Mouse (Mus musculus): ENCODE measurements around the gene Ifit1bl1.
A peak's percentile ranks its signal among the peaks of the same experiment; 100 is the strongest.
"Not testable (repeated sequence)": the region's sequence is repeated elsewhere in the genome, so short reads cannot be mapped to it uniquely, and the experiment has no call there.

The Ifit1bl1 gene

DNA sequence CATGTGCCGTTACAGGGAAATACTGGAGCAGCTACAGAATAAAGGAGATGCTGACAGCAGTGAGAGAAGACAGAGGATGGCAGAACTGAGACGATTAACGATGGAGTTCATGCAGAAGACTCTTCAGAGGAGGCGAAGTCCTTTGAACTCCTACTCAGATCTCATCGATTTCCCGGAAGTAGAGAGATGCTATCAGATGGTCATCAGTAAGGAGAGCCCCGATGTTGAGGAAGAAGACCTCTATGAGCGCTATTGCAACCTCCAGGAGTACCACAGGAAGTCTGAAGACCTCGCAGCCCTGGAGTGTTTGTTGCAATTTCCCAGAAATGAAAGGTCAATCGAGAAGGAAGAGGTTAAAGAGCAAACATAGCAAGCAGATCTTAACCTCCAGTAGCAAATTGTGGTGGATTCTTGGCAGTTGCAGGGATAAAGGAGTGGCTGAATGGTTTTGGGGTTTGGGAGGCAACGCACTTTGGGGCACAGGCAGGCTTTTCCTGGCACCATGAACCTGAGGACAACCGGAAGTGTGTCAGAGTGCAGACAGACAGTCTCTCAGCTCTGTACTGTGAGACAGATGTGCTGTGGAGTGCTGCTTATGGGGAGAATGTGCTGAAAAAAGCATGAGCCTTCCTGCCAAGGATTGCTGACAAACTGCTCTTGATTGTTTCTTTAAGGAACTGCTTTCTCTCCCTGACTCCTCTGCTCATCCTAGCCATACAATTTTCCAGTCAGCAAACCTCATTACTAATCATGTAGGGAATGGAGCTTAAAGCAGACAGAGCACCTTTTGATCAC, 13.7 kb downstream of the Ifit1bl1 start:
- not testable (repeated sequence) for DNase-seq

DNA sequence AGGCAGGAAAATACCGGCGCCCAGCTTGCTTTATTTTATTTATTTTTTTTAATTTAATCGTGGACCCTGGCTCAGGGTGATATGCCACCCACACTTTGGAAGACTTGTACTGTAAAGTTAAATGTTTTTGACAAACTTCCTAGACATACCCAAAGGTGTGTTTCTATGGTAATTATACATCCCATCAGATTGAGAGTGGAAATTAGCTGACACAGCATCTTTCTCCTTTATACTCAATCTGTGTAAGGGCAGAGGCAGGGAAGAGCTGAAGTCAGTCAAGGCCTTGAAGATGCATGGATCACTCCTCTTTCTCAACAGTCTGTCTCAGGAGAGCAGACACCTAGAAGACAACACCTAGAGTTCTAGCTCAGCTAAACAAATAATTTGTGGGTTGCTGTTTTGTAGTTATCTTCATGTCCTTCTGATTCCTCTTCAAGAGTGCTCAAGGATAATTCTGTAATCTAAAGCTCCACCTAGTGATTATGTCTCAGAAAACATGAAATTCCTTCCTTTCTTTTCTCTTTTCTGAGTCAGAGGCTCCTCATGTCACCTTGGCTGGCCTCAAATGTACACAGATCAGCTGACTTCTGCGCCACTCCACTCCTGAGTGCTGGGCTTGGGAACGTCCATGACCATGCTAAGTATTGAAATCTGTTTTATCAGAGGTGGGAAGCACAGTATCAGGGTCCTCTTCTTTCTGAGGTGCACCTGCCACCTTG, 15.9 kb downstream of the Ifit1bl1 start:
- not testable (repeated sequence) for DNase-seq

DNA sequence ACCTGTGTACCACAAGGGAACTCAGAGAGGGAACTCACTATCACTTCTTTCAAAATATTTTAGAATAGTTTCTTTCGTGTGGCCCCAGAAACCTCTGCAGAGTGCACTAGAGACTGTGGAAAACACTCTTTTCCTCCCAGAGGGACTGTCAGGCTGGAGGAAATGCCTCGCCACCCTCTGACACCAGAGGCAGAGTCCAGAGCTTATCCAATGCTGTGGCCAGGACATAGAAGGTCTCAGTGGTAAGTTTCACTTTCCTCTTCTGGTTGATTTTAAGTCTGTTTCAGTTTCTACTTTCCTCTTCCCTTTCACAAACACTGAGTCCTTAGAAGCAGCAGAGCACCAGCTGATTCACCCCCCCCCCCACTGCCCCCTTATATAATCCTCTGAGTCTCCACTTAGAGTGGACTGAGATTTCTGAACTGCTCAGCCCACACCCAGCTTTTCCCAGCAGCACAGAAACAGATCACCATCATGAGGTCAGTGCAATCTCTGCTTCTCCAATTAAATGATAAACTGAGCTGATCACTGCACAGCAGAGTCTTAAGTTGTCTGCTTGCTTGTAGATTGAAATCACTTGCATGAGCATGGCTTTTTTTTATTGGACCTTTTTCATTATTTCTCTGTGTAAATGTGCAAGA, 18.5 kb downstream of the Ifit1bl1 start, which contains the start of gene Ifit3:
TSS of gene Ifit3 (plus strand) at position 406 of the 641 bp plus-strand sequence.
- not testable (repeated sequence) for DNase-seq

DNA sequence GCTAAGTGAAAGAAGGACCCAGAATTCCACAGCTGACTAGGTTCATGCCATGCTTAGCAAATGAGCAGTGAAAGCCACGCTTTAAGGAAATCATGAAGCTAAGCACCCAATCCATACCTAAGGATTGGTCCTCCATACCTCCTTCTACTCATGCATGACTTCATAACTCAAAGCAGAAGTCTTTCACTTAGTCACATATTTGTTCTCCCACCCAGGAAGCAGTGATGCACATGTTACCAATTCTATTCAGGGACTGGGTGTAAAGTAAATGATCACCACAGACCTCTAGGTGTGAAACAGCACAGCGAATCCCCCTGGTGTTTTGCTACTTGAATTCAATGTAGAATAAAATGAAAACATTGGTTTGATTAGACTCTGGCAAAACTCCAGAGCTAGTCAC, 19.1 kb downstream of the Ifit1bl1 start:
- not testable (repeated sequence) for DNase-seq

DNA sequence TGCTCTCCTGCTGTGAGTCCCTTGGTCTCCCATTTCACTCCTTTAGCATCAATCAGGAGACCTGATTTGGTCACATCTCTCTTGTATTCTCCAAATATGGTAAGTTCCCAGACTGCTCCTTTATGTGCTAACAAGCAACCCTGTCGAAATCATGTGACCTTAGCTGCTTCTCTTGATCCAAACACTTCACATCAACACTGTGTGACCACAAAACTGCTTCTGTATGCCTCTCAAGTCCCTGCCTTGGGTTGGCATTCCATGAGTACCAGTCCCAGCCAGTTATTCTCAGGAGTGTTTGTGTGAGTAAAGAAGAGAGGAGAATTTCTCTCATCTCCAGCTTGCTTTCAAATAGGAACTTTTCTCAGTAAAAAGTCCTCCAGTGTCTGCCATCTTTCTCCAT, 24.6 kb downstream of the Ifit1bl1 start:
- no peak for DNase-seq

DNA sequence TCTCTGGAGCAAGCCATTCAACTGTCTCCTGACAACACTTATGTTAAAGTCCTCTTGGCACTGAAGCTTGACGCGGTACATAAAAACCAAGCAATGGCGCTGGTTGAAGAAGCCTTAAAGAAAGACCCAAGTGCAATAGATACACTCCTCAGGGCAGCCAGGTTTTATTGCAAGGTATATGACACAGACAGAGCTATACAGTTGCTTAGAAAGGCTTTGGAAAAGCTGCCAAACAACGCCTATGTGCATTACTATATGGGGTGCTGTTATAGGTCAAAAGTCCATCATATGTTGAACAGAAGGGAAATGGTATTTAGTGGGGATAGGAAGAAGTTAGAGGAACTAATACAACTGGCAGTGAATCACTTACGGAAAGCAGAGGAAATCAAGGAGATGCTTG, 28.1 kb downstream of the Ifit1bl1 start:
- DNase-seq, result no peak

DNA sequence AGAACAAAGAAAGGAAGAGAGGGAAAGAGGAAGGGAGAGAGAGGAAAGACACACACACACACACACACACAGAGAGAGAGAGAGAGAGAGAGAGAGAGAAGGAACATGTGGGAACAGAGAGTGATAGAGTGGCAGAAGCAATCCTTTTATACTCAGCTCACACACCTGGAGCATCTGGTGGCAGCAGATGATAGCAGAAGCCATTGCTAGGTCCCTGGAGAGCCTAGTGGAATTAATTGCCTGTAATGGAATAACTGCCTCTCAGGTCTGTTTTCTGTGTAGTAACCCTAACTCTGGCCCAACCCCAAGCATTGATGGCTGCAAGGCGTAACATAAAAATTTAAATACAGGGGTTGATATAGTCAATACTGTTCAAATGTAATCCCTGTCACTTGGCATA, 30.7 kb downstream of the Ifit1bl1 start:
- no peak for DNase-seq

DNA sequence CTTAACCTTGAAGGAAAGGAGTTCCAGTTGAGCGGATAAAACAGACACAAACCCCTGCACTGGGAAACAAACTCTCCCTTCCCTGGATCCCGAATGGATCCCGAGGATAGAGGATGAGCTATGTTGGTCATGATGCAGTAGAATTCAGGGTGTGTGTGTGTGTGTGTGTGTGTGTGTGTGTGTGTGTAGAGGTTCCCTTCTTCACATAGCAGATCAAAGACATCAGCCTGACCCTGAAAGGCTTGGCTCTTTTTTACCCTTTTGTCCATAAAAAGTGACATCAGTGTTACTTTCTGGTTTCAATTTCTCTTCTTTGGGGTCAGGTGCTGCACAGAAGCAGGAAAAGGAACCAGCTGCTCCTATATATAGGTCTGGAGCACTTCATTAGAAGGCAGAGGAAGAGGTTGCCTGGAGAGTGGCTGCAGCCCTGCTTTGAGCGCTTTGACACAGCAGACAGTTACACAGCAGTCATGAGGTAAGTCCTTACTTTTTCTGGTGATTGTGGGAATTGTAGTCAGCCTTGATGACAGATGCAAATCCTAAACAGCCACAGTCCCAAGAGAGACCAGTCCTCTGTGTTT, 31.8 kb downstream of the Ifit1bl1 start:
- no peak for DNase-seq

DNA sequence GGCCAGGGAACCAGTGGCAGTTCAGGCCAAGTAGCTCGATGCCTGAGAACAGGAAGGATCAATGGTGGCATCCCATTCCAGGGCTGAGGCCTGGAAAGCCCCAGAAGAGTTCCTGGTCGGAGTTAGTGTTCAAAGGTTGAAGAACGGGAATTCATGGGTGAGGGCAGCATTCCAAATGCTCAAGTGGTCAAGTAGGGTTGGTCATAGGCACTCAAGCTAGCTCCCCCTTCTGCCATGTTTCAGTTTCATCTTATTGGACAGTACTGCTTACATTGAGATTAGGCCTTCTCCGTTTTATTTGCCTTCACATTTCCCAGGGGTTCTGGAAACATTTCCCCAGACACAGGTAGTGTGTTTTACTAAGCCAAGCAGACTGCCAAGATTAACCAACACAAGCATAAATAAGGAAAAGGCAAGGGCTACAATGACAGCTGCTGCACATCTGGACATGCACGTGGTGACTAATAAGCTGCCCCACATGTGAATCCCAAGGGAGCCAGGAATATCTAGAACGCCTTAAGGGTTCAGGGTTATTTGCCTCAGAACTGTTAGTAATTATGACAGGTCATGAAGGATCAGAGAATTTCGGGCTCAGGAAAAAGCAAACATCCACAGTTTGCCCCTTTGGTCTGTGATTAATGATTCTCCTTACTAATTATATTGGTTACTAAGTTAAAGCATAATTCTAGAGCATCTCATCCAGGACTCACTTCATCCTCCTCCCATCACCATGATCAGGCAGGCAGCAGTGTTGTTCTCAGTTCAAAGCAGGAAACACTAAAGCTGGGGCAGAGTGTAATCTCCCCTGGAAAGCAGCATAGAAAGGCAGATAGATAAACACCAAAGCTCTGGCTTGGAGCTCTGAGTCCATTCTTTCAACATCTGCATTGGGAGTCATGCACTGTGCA, 32.5 kb downstream of the Ifit1bl1 start:
- no peak for DNase-seq

DNA sequence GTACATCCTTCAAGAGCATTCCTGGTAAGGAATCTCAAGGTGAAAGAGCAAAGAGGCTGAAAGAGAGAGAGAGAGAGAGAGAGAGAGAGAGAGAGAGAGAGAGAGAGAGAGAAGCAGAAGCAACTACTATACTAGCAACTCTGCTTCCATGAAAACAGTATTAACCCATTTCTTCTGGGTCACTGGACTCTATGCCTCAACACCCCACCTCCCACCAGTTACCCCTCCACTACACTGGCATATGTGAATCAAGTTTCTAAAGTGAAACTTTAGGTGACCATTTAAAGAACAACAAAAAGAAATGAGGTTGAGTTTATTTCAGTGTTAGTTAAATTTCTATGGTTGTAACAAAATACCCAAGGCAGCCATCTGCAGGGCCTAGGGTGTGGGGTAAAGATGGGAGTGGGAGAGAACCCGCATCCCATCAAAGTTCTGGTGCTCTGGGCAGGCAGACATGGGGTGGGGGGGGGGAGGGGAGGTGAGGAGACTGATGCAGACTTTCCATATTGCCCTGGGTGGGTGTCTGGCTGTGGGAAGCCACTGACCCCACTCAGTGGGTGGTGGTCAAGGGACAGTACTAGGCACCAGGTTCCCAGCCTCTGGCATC, 35.5 kb downstream of the Ifit1bl1 start:
- no peak for DNase-seq

DNA sequence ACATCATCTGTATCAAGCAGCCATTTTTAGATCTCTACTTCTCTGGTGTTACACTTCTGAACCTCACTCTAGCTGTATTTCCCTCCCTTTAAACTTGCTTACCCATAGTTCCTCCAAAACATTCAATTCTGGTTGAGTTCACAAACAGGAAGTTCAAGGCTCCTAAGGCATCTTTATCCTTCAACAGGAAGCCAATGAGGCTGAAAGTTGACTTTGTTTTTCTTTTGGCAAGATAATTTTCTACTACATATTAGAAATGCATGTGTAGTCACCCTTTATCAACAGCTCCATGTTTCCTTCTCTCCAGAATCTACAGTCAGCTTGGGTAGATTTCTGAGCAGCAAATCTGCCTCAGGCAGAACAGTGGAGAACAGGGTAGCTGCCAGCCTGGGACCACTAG, 39.2 kb downstream of the Ifit1bl1 start:
- no peak for DNase-seq

DNA sequence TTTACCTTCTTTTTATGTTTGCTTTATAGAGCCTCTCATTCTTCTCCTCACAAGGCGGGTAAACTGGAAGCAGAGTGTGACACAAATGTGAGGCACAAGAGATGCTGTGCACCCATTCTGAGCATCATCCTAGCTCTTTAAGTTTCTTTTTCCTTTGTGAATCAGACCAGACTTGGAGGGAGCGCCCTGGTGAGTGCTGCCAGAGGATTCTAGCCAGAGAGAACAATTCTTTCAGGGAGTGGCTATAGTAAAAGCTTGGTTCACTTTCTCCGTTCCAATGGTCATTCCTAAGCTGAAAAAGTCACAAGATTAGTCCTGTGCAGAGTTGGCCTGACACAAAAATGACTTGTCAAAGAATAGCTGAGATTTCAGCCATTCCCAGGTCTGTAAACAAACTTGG, 45.1 kb downstream of the Ifit1bl1 start:
- DNase-seq, result no peak

DNA sequence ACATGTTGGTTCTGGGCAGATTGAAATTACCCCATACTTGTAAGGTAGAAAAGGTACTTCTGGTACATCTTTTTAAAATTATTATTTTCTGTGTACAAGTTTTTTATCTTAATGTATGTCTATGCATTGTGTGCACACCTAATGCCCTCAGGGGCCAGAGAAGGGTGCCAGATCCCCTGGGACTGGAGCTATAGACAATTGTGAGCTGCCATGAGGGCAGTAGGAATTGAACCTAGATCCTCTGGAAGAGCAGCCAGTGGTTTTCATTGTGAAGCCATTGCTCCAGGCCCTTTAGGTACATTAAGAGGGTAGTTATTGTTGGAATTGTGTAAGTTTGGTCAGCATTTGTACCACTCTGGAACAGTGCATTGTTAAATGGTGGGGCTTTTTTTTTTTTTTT, 47.7 kb downstream of the Ifit1bl1 start:
- no peak for DNase-seq

DNA sequence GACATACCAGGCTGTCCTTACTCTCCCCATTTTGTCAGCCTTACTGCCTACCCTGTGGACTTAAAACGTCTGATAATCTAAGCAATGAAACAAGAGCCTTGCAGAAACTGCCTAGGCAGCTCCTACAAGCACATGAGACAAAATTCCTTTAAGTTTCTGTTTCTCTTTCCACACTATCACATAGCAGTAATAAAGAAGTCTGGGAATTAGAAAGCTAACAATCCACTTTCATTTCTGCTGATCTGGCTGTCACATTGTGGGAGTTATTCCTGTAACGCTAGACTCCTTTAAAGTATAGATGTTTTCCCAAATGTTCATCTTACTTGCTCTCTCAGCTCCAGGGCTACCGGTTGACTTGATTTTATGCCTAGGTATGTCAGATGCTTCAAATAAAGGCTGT, 48.2 kb downstream of the Ifit1bl1 start:
- DNase-seq, result no peak

DNA sequence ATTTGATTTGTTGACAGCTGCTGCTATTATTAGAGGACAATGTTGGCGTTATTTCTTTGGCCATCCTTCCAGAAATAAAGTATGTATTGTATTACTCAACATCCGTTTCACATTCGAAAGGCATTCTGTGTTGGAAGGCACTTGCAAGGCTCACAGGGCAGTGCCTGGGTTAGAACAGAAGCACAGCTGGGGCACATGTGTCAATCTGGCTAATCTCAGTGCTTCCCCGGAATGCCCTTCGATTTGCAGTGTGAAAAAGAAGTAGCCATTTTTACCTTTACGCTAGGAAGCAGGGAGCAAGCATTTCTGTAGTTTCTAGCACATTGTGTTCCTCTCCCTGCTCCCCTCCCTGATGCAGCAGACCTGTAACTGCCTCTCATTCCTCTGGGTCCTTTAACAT, 48.7 kb downstream of the Ifit1bl1 start:
- DNase-seq, result no peak

DNA sequence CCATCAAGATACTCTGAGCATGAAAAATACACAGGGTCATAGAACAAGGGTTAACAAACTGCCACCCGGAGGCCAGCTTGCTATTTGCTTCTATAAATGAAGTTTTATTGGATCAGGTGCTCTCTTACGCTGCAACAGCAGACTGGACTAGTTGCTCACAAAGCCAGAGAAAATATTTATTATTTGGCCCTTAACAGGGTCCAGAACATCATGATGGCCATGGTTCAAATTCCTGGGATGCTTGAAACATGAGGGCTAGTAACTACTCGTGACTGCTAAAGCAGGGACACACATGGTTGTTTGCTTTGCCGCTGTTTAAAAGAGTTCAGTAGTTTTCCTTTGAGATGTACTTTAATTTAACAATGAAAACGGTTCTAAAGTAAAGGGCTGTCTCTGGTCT, 49.8 kb downstream of the Ifit1bl1 start:
- no peak for DNase-seq

DNA sequence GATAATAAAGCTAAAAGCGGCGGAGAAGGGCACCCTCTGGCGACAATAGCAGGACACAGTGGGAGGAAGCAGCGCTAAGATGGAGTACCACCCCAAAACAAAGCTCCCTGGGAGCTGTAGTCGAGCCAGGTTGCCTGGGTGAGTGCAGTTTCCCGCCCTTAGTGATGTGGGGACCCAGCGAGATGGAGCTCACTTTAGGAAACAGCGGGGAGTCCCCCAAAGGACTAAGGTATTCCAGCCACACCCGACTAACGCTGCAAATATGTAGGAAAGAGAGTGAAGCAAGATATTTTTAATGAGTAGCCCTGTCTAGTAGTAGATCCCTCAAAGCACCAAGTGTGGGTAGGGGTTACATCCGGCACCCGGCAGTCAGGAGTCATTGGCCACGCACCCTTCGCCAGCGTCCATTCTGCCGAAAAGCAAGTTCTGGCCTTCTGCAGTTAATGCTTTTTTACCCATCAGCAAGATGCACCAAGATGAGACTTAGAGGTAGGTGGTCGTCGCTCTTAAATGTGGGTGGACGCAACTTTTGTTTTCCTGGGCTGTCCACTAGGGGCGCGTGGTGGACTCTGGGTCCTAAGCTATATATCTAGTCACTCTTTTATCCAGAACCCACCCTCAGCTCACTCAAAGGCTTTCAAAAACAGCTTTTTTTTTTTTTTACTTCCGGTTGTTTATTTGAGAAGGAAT, 51.1 kb downstream of the Ifit1bl1 start, which contains the start of gene Ifit2:
TSS of gene Ifit2 (plus strand) at position 161 of the 690 bp plus-strand sequence.
- DNase-seq, result peak; percentile 52 to 68

DNA sequence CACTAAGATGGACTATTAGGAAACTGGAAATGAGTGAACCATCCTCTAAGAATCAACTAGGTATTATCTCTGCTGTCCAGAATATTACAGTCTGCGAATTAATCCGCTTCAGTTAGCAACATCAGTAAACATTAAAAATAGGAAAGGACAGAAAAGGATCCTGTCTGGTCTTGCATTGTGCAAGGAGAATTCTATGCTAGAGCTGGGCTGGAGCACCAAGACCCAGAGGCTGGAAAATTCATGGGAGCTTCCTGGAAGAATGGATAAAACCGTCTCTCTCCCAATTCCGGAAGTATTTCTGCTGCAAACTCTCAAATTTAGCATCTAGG, 51.6 kb downstream of the Ifit1bl1 start:
- no peak for DNase-seq

DNA sequence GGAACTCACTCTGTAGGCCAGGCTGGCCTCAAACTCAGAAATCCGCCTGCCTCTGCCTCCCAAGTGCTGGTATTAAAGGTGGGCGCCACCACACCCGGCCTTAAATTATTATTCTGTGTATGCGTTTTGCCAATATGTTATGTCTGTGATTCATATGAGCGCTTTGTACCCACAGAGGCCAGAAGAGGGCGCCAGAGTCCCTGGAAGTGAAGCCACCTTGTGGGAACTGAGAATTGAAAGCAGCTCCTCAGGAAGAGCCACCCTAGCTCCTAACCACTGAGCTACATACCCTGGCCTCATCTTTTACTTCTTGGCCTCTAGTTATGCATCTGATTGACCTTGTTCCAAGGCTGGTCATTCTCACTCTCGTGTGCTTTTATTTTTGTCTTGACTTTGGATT, 53.8 kb downstream of the Ifit1bl1 start:
- peak; percentile 67 to 74 for DNase-seq

DNA sequence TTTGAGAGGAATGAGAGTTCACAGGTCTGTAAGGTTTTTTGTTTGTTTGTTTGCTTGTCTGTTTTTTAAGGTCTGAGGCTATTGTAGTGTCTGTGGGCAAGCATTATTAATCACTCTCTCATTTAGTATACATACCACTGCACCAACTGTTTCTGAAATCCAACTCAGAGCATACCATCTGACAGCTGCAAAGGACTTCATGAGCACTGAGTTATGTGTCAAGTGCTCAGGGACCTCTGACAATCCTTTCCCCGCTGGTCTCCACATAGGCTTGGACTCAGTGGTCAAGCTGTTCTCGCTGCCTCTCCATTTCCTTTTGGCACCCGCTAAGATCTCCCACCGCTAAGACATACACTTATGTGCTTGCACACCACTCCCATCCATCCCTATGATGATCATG, 55.5 kb downstream of the Ifit1bl1 start:
- DNase-seq, result no peak

All from thymus, adult 18-20 months (tissue).